Mouse (Mus musculus) midbrain, embryonic 10.5 days (tissue): ENCODE measurements around the gene Bcar3. TPM values are rescaled to one million over a fixed set of nuclear protein-coding genes. Genes with fewer than 3 reads are reported as not detected.
A peak's percentile ranks its signal among the peaks of the same experiment; 100 is the strongest.

ENCODE experiments used
- DNase-seq: peaks from one replicate; pipeline ENCODE4 v3.0.0-alpha.2; 2017; ENCODE audit warnings: low spot score
- H3K27ac ChIP-seq: fragments of 300-500 bp; sonication (generic); replicated peaks from 2 replicates; pipeline ENCODE4 v1.5.1; 2016; ENCODE audit warnings: mild to moderate bottlenecking
- H3K27me3 ChIP-seq: fragments of 300-500 bp; sonication (generic); 2 replicates; pipeline ENCODE4 v1.6.1; 2016; ENCODE audit warnings: low read depth, mild to moderate bottlenecking; ENCODE audit not compliant: poor library complexity, severe bottlenecking
- H3K36me3 ChIP-seq: fragments of 300-500 bp; sonication (generic); 2 replicates; pipeline ENCODE4 v1.6.1; 2016; ENCODE audit warnings: mild to moderate bottlenecking, moderate library complexity
- H3K4me1 ChIP-seq: fragments of 300-500 bp; sonication (generic); 2 replicates; pipeline ENCODE4 v1.6.1; 2016
- H3K4me3 ChIP-seq: fragments of 300-500 bp; sonication (generic); 2 replicates; pipeline ENCODE4 v1.5.1; 2016; ENCODE audit warnings: mild to moderate bottlenecking, moderate library complexity
- H3K9me3 ChIP-seq: fragments of 300-500 bp; sonication (generic); replicated peaks from 2 replicates; pipeline ENCODE4 v1.6.1; 2016; ENCODE audit warnings: mild to moderate bottlenecking
- WGBS: fragments of 180-500 bp; shearing (Covaris S2); methylation state at CpG from one replicate; pipeline ENCODE4 v1.1.7; 2016; 5-methylcytosine and 5-hydroxymethylcytosine counted together
- polyA plus RNA-seq: library from polyadenylated mRNA; unstranded; fragments of >200 nt; fragmentation: Nextera tagmentation; extraction: Ambion mirVana; gene quantifications from 2 replicates; pipeline ENCODE4 v1.2.1, GENCODE M21; 2016

Gene Bcar3
- polyA plus RNA-seq, 1 experiment from 2014 or later = 21.8 TPM

DNA sequence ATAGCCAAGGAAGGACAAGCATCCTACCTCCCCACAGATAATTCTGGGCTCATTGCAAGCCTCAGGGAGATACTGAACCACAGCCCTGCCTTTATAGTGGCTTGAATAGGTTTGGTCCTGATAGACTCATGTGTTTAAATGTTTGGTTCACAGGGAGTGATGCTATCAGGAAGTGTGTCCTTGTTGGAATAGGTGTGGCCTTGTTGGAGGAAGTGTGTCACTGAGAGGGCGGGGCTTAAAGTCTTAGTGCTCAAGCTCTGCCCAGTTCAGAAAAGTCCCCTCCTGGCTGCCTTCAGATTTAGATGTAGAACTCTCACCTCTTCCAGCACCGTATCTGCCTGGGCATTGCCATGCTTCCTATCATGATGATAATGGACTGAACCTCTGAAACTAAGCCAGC, 52.7 kb downstream of the Bcar3 start:
- Histone ChIP-seq H3K36me3 (no peaks in the 10 kb centered on the region), H3K4me3 (no peak overlapping the region), H3K4me1 (peaks cover 3% of the 10 kb centered on the region; the same call in 1 of the 2 replicates), H3K27ac (no peak overlapping the region), H3K27me3 (no peaks in the 10 kb centered on the region), H3K9me3 (peaks cover 4% of the 10 kb centered on the region; the same call in 1 of the 2 replicates)
- no peak for DNase-seq
- 93% methylated on average over 2 of the region's 2 CpGs for WGBS

DNA sequence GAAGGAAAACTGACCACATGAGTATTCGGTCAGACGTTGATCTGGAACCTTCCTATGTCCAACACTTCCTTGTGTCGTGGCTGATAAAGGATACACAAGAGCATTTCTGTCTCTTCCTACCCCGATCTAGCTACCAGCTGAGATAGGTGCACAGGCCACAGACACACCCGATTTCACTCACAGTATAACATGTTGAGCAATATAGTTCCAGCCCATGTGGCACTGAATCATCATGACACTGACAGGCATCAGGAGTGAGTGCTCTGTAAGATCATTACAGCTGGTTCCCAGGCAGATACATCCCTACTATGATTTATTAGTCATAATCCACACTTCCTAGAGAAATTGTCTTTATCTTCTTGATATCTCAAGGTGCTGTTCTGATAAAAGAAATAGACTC, 54.7 kb downstream of the Bcar3 start:
- DNase-seq = no peak
- no peak overlapping the region for H3K4me3 ChIP-seq
- H3K4me1 ChIP-seq = peaks cover 3% of the 10 kb centered on the region; the same call in 1 of the 2 replicates
- H3K9me3 ChIP-seq = peaks cover 4% of the 10 kb centered on the region; the same call in 1 of the 2 replicates
- no peaks in the 10 kb centered on the region for H3K27me3 ChIP-seq
- 89% methylated on average over 5 of the region's 5 CpGs for WGBS
- no peak overlapping the region for H3K27ac ChIP-seq
- H3K36me3 ChIP-seq = no peaks in the 10 kb centered on the region

DNA sequence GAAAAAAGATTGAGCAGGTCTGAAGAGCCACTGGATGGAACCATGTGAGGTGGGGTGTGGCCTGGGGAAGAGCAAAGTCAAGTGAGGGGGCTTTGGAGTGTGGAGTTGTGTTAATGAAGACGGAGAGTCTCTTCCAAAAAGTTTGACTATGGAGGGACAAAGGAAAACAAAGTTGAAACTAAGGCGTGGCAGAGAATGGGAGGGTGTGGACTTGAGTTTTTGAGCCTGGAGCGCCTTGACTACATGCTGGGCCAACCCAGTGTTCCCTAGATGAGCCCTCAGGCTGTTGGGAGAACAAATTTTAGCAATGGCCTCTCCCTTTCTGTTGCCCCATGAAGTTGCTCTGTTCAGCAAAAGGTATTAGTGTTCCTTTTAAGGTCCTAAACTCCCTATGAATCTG, 58.9 kb downstream of the Bcar3 start:
- Histone ChIP-seq H3K9me3 (peaks cover 4% of the 10 kb centered on the region; the same call in 1 of the 2 replicates), H3K27ac (no peak overlapping the region), H3K27me3 (0 out of 2 replicates have a peak, but pooled peaks cover 4% of the 10 kb centered on the region), H3K4me1 (peaks cover 3% of the 10 kb centered on the region; the same call in 1 of the 2 replicates), H3K36me3 (no peaks in the 10 kb centered on the region), H3K4me3 (no peak overlapping the region)
- DNase-seq = no peak
- 88% methylated on average over 3 of the region's 3 CpGs for WGBS

DNA sequence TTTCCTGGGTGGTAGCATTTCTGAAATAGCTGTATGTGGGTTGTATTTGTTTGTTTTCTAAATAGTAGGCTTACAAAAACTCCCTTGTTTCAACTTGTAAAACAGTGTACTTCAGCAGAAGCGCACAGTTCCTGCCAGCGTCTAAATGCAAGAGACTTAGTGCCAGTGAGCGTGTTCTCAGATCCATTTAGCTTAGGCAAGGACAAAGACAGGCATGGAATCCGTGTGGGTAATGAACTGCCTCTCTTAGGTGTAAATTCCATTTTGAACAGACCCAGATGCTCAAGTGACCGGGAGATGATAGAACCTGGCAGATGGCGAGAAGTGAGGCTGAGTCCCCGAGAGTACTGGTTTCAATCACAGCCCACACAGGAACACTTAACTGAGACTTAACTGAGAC, 65.5 kb downstream of the Bcar3 start:
- WGBS = 84% methylated on average over 7 of the region's 7 CpGs
- H3K27me3 ChIP-seq = peaks cover 33% of the 10 kb centered on the region
- H3K4me3 ChIP-seq = no peak overlapping the region
- H3K9me3 ChIP-seq = no peaks in the 10 kb centered on the region
- H3K4me1 ChIP-seq = peaks cover 37% of the 10 kb centered on the region
- H3K27ac ChIP-seq = 0 out of 2 replicates have a peak overlapping the region, but pooled peaks have one; percentile 39
- no peaks in the 10 kb centered on the region for H3K36me3 ChIP-seq
- no peak for DNase-seq

DNA sequence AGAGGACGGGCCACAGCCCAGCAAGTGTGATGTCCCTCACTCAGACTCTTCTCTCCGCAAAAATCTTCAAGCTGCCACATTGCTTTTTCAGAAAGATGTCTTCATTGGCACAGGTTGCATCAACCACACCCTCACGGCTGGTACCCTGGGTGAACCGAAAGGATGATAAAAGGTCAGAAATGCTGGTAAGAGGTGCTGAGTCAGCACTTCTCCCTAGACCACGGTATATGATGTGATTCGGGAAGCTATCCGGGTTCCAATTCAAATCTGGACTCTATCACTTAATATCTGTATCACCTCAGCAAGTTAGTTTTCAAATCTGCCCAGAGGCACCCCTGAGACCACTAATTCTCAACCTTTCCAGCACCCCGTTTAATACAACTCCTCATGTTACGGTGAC, 66.0 kb downstream of the Bcar3 start:
- DNase-seq = no peak
- H3K4me1 ChIP-seq = peaks cover 42% of the 10 kb centered on the region
- no peaks in the 10 kb centered on the region for H3K36me3 ChIP-seq
- 95% methylated on average over 9 of the region's 9 CpGs for WGBS
- H3K4me3 ChIP-seq = no peak overlapping the region
- H3K27me3 ChIP-seq = peaks cover 33% of the 10 kb centered on the region
- H3K9me3 ChIP-seq = no peaks in the 10 kb centered on the region
- 0 out of 2 replicates have a peak overlapping the region, but pooled peaks have one; percentile 39 for H3K27ac ChIP-seq

DNA sequence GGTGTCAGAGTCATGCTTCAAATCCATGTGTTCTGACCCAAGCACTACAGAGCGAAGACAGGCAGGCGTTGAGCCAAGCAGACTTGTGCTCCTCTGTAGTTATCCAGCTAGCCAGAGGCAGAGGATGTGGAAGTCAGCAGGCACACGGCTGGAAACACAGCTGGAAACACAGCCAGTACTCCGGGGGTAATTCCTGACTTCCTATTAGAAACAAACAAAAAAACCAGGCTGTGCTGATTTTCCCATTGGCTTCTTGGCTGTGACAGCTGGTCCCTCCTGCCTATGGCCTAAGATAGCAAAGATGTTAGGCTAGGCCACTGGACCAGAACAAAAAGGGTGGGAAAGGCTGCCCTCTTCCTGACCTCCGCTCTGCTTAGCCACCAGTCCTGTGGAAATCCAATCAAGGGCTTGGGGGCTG, 66.8 kb downstream of the Bcar3 start:
- DNase-seq = peak; percentile 69
- WGBS = 20% methylated on average over 5 of the region's 5 CpGs
- Histone ChIP-seq H3K9me3 (no peaks in the 10 kb centered on the region), H3K4me3 (no peak overlapping the region), H3K27ac (peak overlapping the region; percentile 69), H3K27me3 (peaks cover 33% of the 10 kb centered on the region), H3K4me1 (peaks cover 50% of the 10 kb centered on the region), H3K36me3 (no peaks in the 10 kb centered on the region)

DNA sequence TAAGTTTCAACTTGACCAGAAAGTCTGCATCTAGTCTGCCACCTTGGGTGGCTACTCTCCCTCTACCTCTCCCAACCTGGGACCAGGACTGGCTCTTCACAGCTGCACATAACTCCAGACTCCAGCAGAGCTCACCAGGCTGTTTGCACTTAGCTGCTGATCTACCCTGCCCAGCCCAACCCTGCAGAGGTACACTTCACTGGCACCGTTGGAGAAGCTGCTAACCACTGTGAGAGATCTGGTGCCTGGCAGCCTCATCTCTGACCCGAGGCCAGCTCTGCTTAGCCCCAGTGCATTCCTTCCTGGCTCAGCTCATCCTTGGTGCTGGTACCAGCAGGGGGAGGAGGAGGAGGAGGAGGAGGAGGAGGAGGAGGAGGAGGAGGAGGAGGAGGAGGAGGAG, 68.8 kb downstream of the Bcar3 start:
- Histone ChIP-seq H3K36me3 (no peaks in the 10 kb centered on the region), H3K9me3 (no peaks in the 10 kb centered on the region), H3K27me3 (peaks cover 29% of the 10 kb centered on the region), H3K27ac (no peak overlapping the region), H3K4me3 (no peak overlapping the region), H3K4me1 (peaks cover 51% of the 10 kb centered on the region)
- WGBS = 42% methylated on average over 2 of the region's 2 CpGs
- no peak for DNase-seq

DNA sequence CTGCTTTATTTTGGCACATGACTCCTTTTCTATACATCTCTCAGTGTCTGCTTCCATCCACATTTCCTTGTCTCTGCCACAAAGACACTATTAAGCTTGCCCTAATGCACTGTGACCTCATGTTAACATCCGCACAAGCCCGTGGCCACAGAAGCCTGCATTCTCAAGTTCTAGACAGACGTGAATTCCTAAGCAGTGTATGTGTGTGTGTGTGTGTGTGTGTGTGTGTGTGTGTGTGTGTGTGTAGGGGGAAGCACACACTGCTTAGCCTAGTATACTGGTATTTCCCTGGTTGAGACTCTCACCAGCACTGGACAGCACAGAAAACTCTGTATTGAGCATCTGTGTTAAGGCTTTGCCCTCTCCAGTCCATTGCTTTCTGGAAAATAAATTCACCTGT, 70.6 kb downstream of the Bcar3 start:
- peak overlapping the region; percentile 70; the same call in 1 of the 2 replicates for H3K27ac ChIP-seq
- peak; percentile 50 for DNase-seq
- H3K36me3 ChIP-seq = no peaks in the 10 kb centered on the region
- peaks cover 49% of the 10 kb centered on the region for H3K4me1 ChIP-seq
- no peaks in the 10 kb centered on the region for H3K9me3 ChIP-seq
- H3K4me3 ChIP-seq = no peak overlapping the region
- H3K27me3 ChIP-seq = peaks cover 13% of the 10 kb centered on the region
- WGBS = 23% methylated on average over 3 of the region's 3 CpGs

DNA sequence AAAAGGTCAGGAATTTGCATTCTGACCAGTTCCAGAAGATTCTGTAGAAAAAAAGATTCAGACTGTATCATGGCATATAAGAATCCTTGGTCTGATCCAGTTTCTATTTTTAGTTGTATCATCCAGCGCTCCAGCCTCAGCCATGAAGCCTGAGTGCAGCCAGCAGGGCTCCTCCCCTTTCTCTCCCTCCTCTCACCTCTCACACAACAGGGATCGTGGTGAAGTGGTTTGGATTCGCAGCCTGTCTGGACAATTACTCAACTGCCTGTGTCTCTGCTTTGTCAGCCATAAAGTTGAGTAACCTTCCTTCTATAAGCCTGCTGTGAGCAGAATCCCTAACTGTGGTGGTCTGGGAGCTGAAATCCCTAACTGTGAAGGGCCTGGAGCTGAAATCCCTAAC, 71.4 kb downstream of the Bcar3 start:
- WGBS = 7% methylated on average over 3 of the region's 3 CpGs
- no peaks in the 10 kb centered on the region for H3K36me3 ChIP-seq
- no peaks in the 10 kb centered on the region for H3K9me3 ChIP-seq
- H3K4me3 ChIP-seq = no peak overlapping the region
- H3K4me1 ChIP-seq = peaks cover 42% of the 10 kb centered on the region
- peak; percentile 55 for DNase-seq
- H3K27ac ChIP-seq = peak overlapping the region; percentile 70
- H3K27me3 ChIP-seq = peaks cover 9% of the 10 kb centered on the region

DNA sequence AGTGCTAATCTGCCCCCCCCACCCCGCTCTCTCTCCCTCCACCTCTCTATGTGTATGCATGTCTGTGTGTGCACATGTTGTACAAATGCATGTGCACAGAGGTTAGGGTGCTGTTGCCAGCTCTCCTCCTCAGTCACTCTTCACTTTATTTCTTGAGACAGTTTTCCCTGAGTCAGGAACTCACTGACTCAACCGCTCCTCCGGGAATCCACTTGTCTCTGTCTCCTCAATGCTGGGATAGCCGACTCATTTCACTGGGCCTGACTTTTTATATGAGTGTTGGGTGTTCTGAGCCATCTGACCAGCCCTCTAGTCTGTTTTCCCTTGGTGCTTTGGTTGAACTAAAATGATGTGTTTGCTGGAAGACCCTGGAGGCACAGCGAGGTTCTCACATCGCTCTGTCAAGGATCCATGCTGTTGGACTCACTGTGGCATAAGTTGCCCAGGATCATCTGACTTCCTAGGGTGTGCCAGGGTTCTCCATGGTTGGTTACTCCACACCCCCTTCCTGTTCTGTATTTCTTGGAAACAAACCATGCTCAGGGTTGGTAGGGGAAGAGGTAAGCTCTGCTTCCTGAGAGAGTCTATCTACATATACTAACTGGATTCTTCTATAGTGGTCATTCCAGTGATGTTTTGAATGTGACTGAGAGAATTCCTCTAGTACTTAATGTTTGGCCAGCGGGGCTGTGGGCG, 77.9 kb downstream of the Bcar3 start:
- H3K4me1 ChIP-seq = peaks cover 21% of the 10 kb centered on the region
- WGBS = 89% methylated on average over 8 of the region's 8 CpGs
- DNase-seq = no peak
- no peaks in the 10 kb centered on the region for H3K27me3 ChIP-seq
- H3K9me3 ChIP-seq = no peaks in the 10 kb centered on the region
- no peaks in the 10 kb centered on the region for H3K36me3 ChIP-seq
- no peak overlapping the region for H3K27ac ChIP-seq
- no peak overlapping the region for H3K4me3 ChIP-seq

DNA sequence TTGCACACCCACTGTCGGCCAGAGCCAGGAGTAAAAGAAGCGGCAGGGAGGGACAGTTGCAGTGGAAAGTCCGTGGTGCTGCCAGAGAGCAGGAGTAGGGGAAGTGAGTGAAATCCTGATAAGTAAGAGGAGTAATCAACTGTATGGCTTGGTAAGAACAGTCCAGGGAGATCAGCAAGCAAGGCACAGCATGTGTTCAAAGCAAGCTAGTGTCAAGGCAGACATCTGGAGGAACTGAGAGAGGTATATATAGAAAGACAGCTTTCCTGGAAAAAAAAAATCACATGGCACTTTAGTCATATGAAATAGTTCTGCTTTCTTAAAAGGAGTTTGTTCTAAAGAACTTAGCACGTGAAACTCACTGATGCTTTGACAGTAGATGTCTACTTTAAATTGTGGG, 78.7 kb downstream of the Bcar3 start:
- Histone ChIP-seq H3K36me3 (no peaks in the 10 kb centered on the region), H3K27me3 (no peaks in the 10 kb centered on the region), H3K9me3 (no peaks in the 10 kb centered on the region), H3K4me3 (no peak overlapping the region), H3K4me1 (peaks cover 29% of the 10 kb centered on the region), H3K27ac (peak overlapping the region; percentile 61; the same call in 1 of the 2 replicates)
- no peak for DNase-seq
- WGBS = 78% methylated on average over 4 of the region's 4 CpGs

DNA sequence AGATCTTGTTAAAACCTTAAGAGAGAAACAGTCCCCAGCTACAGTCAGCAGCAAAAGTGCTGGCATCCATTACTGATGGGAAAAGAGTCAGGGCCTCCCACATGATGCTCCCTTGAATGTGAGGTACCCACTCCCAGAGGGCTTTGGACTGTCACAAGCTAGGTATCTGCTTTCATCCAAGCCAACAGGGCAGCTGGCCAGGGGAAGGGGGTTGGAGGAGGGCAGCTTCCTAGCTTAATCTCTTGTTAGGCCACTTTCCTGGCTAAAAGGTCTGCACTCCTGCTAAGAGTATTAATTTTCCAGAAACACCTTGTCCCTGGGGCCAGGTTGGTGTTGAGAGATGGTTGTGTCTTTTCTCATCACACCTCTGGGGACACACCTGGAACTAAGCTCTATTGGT, 82.1 kb downstream of the Bcar3 start:
- no peaks in the 10 kb centered on the region for H3K9me3 ChIP-seq
- peak overlapping the region; percentile 27; the same call in 1 of the 2 replicates for H3K4me3 ChIP-seq
- H3K27me3 ChIP-seq = no peaks in the 10 kb centered on the region
- H3K4me1 ChIP-seq = peaks cover 42% of the 10 kb centered on the region
- DNase-seq = no peak
- no peaks in the 10 kb centered on the region for H3K36me3 ChIP-seq
- H3K27ac ChIP-seq = peak overlapping the region; percentile 91

DNA sequence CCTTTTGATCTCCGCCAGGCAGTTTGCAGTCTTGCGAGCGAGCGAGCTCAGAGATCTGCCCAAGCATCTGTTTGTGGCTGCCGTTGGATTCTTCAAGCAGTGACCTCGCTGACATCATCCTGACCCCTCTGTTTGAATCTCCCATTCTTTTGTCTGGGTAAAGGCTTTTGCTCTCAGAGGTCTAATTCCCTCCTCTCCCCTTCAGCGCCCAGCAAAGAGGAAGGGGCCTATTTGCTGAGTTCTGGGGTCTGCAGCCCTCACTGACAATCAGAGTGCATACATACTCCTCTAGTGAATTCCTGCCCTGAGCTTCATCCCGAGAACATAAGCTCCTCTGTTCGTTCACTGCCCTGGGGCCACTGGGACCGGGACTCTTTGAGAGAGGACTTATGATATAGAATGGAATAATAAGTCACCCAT, 82.5 kb downstream of the Bcar3 start:
- Histone ChIP-seq H3K9me3 (no peaks in the 10 kb centered on the region), H3K27me3 (no peaks in the 10 kb centered on the region), H3K36me3 (no peaks in the 10 kb centered on the region), H3K27ac (peak overlapping the region; percentile 91), H3K4me3 (peak overlapping the region; percentile 27), H3K4me1 (peaks cover 42% of the 10 kb centered on the region)
- WGBS = 4% methylated on average over 10 of the region's 10 CpGs
- peak; percentile 87 for DNase-seq
